Mouse (Mus musculus) CD4-positive, CD25-positive, alpha-beta regulatory T cell, adult 2 months (primary cell): ENCODE measurements around the gene Arap2.

ENCODE experiments used
- DNase-seq: peaks from one replicate; pipeline ENCODE4 v3.0.0-alpha.2; 2012; ENCODE audit warnings: low read depth, low spot score

Arap2 gene

DNA sequence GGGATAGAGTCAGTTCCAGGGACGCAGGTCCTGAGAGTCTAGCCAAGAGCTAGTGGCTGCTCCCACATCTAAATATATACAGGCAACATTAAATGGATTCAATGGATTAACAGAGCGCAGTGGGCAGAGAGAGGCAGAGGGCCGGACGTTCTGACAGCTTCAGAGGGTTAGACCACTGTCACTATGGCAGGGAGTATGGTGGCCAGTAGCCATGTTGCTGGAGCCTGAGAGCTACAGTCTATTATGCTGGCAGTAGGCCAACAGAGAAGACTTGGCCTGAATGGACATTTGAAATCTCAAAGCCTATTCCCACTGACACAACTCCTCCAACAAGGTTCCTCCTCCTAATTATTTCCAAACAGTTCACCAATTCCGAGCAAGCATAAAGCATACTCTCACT is 137.1 kb downstream of the Arap2 start:
- no peak for DNase-seq

- DNase-seq: no peak
Measured at GRCm38 (mm10) chr5:62622848-62623479, 143.0 kb downstream of the Arap2 start.

- no peak for DNase-seq
Measured at GRCm38 (mm10) chr5:62618286-62618685, 147.7 kb downstream of the Arap2 start.

GRCm38 (mm10) chr5:62611990-62612389 is 154.0 kb downstream of the Arap2 start:
- DNase-seq: no peak

GRCm38 (mm10) chr5:62587348-62587747 is 178.6 kb downstream of the Arap2 start:
- DNase-seq: no peak

GRCm38 (mm10) chr5:62582643-62583042 is 183.3 kb downstream of the Arap2 start:
- DNase-seq: no peak

DNA sequence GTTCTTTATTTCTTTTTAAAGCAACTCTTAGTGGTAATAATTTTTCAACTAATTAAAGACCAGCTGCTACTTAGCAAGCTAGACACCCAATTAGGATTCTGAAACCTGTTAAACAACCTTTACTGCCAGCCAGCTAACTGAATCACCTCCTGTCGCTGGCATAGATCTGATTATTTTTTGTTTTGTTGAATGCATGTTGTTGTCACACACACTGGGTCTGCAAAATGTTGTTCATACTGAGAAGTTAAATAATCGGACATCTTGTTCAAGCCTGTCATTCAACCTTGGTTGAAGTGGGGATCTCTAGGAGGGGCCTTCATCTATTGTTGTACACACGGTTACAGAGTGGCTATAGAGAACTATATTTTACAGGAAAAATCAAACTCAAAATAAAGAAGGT is 184.3 kb downstream of the Arap2 start:
- DNase-seq: no peak

DNA sequence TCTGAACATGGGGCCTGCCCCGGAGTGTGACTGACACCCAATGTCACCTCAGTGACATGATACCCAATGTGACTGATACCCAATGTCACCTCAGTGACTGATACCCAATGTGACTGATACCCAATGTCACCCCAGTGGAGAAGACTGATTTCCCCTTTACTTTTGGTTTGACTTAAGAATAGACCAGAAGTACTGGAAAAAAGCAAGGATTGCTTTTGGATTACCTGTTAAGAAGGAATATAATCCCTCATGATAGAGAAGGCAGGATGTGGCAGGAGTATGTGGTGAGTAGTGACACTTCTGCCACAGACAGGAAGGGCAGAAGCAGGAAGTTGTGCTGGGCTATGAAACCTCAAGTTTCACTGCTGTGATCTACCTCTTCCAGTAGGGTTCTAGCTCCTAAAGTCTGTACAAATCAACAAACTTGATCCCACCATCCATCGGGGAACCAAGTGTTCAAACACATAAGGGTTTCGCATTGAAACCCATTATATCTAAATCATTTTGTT is 191.6 kb downstream of the Arap2 start:
- peak; percentile 26 for DNase-seq
